Mouse (Mus musculus) hindbrain, embryonic 13.5 days (tissue): ENCODE data around the gene Elane. TPM values are rescaled to one million over a fixed set of nuclear protein-coding genes. Genes with fewer than 3 reads are reported as not detected.

Experiments used
- ATAC-seq: fragments of 200-750 bp; cut with Nextera tagmentation; 2 replicates; pipeline ENCODE4 v1.8.0; 2017; ENCODE audit warnings: moderate TSS enrichment; ENCODE audit not compliant: low FRiP score
- H3K27ac ChIP-seq: fragments of 300-500 bp; sonication (generic); 2 replicates; pipeline ENCODE4 v1.5.1; 2015; ENCODE audit warnings: inconsistent platforms, mild to moderate bottlenecking, moderate library complexity
- H3K27me3 ChIP-seq: fragments of 300-500 bp; sonication (generic); 2 replicates; pipeline ENCODE4 v1.6.1; 2015; ENCODE audit warnings: mild to moderate bottlenecking, inconsistent platforms
- H3K36me3 ChIP-seq: fragments of 300-500 bp; sonication (generic); 2 replicates; pipeline ENCODE4 v1.6.1; 2015; ENCODE audit warnings: mild to moderate bottlenecking, inconsistent platforms
- H3K4me1 ChIP-seq: fragments of 300-500 bp; sonication (generic); replicated peaks from 2 replicates; pipeline ENCODE4 v1.6.1; 2015; ENCODE audit warnings: inconsistent platforms
- H3K4me2 ChIP-seq: fragments of 300-500 bp; sonication (generic); 2 replicates; pipeline ENCODE4 v1.6.1; 2015; ENCODE audit warnings: inconsistent platforms, mild to moderate bottlenecking, moderate library complexity
- H3K4me3 ChIP-seq: fragments of 300-500 bp; sonication (generic); 2 replicates; pipeline ENCODE4 v1.5.1; 2015; ENCODE audit warnings: mild to moderate bottlenecking, inconsistent platforms
- H3K9ac ChIP-seq: fragments of 300-500 bp; sonication (generic); 2 replicates; pipeline ENCODE4 v1.6.1; 2015; ENCODE audit warnings: mild to moderate bottlenecking, inconsistent platforms
- H3K9me3 ChIP-seq: fragments of 300-500 bp; sonication (generic); 2 replicates; pipeline ENCODE4 v1.6.1; 2016; ENCODE audit warnings: inconsistent platforms
- WGBS: fragments of 180-500 bp; shearing (Covaris S2); methylation state at CpG from one replicate; pipeline ENCODE4 v1.1.7; 2015; 5-methylcytosine and 5-hydroxymethylcytosine counted together
- microRNA-seq: library from miRNA; unstranded; fragments of <30 nt; microRNA quantifications from one replicate; pipeline ENCODE4, GENCODE M21; 2016
- polyA plus RNA-seq: library from polyadenylated mRNA; unstranded; fragments of >200 nt; fragmentation: Nextera tagmentation; extraction: Ambion mirVana; gene quantifications from 2 replicates; pipeline ENCODE4 v1.2.1, GENCODE M21; 2015

Gene Elane
- polyA plus RNA-seq, 1 experiment from 2014 or later = 0.34 TPM

- H3K27ac ChIP-seq = peak overlapping the region; percentile 60
- H3K9ac ChIP-seq = peak overlapping the region; percentile 95
- no peak for ATAC-seq
- H3K4me3 ChIP-seq = no peak overlapping the region
- WGBS = 58% methylated on average over 16 of the region's 16 CpGs
- peak overlapping the region; percentile 15; the same call in 1 of the 2 replicates for H3K4me2 ChIP-seq
- H3K4me1 ChIP-seq = peaks cover 79% of the 10 kb centered on the region
- H3K36me3 ChIP-seq = peaks cover 27% of the 10 kb centered on the region
- H3K9me3 ChIP-seq = no peaks in the 10 kb centered on the region
- no peaks in the 10 kb centered on the region for H3K27me3 ChIP-seq
Observed at GRCm38 (mm10) chr10:79930826-79931186, 44.8 kb downstream of the Elane start.

- peak overlapping the region; percentile 23; the same call in 1 of the 2 replicates for H3K27ac ChIP-seq
- H3K36me3 ChIP-seq = peaks cover 27% of the 10 kb centered on the region
- H3K4me2 ChIP-seq = no peak overlapping the region
- WGBS = 85% methylated on average over 9 of the region's 9 CpGs
- no peaks in the 10 kb centered on the region for H3K27me3 ChIP-seq
- H3K4me1 ChIP-seq = peaks cover 79% of the 10 kb centered on the region
- no peak for ATAC-seq
- H3K4me3 ChIP-seq = no peak overlapping the region
- no peaks in the 10 kb centered on the region for H3K9me3 ChIP-seq
- no peak overlapping the region for H3K9ac ChIP-seq
Observed at GRCm38 (mm10) chr10:79931797-79932196, 45.8 kb downstream of the Elane start.

- Histone ChIP-seq H3K27ac (peak overlapping the region; percentile 71), H3K4me3 (no peak overlapping the region), H3K9ac (peak overlapping the region; percentile 57), H3K27me3 (no peaks in the 10 kb centered on the region), H3K4me2 (0 out of 2 replicates have a peak overlapping the region, but pooled peaks have one; percentile 4), H3K36me3 (peaks cover 27% of the 10 kb centered on the region), H3K4me1 (peaks cover 88% of the 10 kb centered on the region), H3K9me3 (no peaks in the 10 kb centered on the region)
- 15% methylated on average over 8 of the region's 8 CpGs for WGBS
- no peak for ATAC-seq
Observed at GRCm38 (mm10) chr10:79932736-79933135, 46.7 kb downstream of the Elane start.

GRCm38 (mm10) chr10:79933145-79933679 is 47.2 kb downstream of the Elane start:
- WGBS = 51% methylated on average over 9 of the region's 9 CpGs
- no peaks in the 10 kb centered on the region for H3K9me3 ChIP-seq
- H3K4me2 ChIP-seq = no peak overlapping the region
- peak overlapping the region; percentile 57 for H3K9ac ChIP-seq
- peaks cover 32% of the 10 kb centered on the region for H3K36me3 ChIP-seq
- peak overlapping the region; percentile 71 for H3K27ac ChIP-seq
- no peak overlapping the region for H3K4me3 ChIP-seq
- no peaks in the 10 kb centered on the region for H3K27me3 ChIP-seq
- H3K4me1 ChIP-seq = peaks cover 92% of the 10 kb centered on the region
- ATAC-seq = no peak

GRCm38 (mm10) chr10:79933861-79934260 is 47.8 kb downstream of the Elane start:
- Histone ChIP-seq H3K36me3 (peaks cover 33% of the 10 kb centered on the region), H3K9ac (peak overlapping the region; percentile 57), H3K27ac (peak overlapping the region; percentile 71), H3K4me1 (peaks cover 90% of the 10 kb centered on the region), H3K4me3 (no peak overlapping the region), H3K9me3 (no peaks in the 10 kb centered on the region), H3K27me3 (no peaks in the 10 kb centered on the region), H3K4me2 (no peak overlapping the region)
- WGBS = 22% methylated on average over 6 of the region's 6 CpGs
- ATAC-seq = no peak

GRCm38 (mm10) chr10:79934272-79934721 is 48.2 kb downstream of the Elane start:
- H3K4me3 ChIP-seq = no peak overlapping the region
- no peaks in the 10 kb centered on the region for H3K9me3 ChIP-seq
- H3K27me3 ChIP-seq = no peaks in the 10 kb centered on the region
- H3K4me1 ChIP-seq = peaks cover 86% of the 10 kb centered on the region
- ATAC-seq = peak; percentile 30; the same call in 1 of the 2 replicates
- H3K9ac ChIP-seq = peak overlapping the region; percentile 57; the same call in 1 of the 2 replicates
- H3K27ac ChIP-seq = peak overlapping the region; percentile 71
- H3K4me2 ChIP-seq = no peak overlapping the region
- WGBS = 43% methylated on average over 13 of the region's 13 CpGs
- peaks cover 38% of the 10 kb centered on the region for H3K36me3 ChIP-seq

- H3K36me3 ChIP-seq = peaks cover 40% of the 10 kb centered on the region
- no peak overlapping the region for H3K4me3 ChIP-seq
- WGBS = 91% methylated on average over 16 of the region's 16 CpGs
- H3K9me3 ChIP-seq = no peaks in the 10 kb centered on the region
- no peak overlapping the region for H3K4me2 ChIP-seq
- peak overlapping the region; percentile 71; the same call in 1 of the 2 replicates for H3K27ac ChIP-seq
- H3K4me1 ChIP-seq = peaks cover 79% of the 10 kb centered on the region
- H3K9ac ChIP-seq = no peak overlapping the region
- no peaks in the 10 kb centered on the region for H3K27me3 ChIP-seq
- ATAC-seq = no peak
Observed at GRCm38 (mm10) chr10:79934794-79935569, 48.9 kb downstream of the Elane start.

- Histone ChIP-seq H3K9me3 (no peaks in the 10 kb centered on the region), H3K27ac (peak overlapping the region; percentile 44; the same call in 1 of the 2 replicates), H3K4me1 (peaks cover 65% of the 10 kb centered on the region), H3K4me3 (no peak overlapping the region), H3K27me3 (no peaks in the 10 kb centered on the region), H3K36me3 (peaks cover 36% of the 10 kb centered on the region), H3K9ac (peak overlapping the region; percentile 5; the same call in 1 of the 2 replicates), H3K4me2 (peak overlapping the region; percentile 15; the same call in 1 of the 2 replicates)
- 77% methylated on average over 10 of the region's 10 CpGs for WGBS
- no peak for ATAC-seq
Observed at GRCm38 (mm10) chr10:79936284-79936910, 50.4 kb downstream of the Elane start.

- no peaks in the 10 kb centered on the region for H3K27me3 ChIP-seq
- ATAC-seq = 0 out of 2 replicates have a peak, but pooled peaks have one; percentile 1
- peak overlapping the region; percentile 44; the same call in 1 of the 2 replicates for H3K27ac ChIP-seq
- H3K36me3 ChIP-seq = peaks cover 36% of the 10 kb centered on the region
- peaks cover 61% of the 10 kb centered on the region for H3K4me1 ChIP-seq
- peak overlapping the region; percentile 0; the same call in 1 of the 2 replicates for H3K9ac ChIP-seq
- H3K9me3 ChIP-seq = no peaks in the 10 kb centered on the region
- H3K4me2 ChIP-seq = peak overlapping the region; percentile 15; the same call in 1 of the 2 replicates
- WGBS = 53% methylated on average over 27 of the region's 27 CpGs
- no peak overlapping the region for H3K4me3 ChIP-seq
Observed at GRCm38 (mm10) chr10:79936911-79937441, 50.9 kb downstream of the Elane start.

Small RNA genes lying within 50 kb of the gene (microRNA-seq; reads per million reads assigned to microRNA genes)
- gene Mir6910 = not detected

Other genes starting within 250 kb of the Elane start
- 24.5 and 26.5 TPM in 2 replicates for gene Shc2, start 248.3 kb upstream of the Elane start, polyA plus RNA-seq
- gene Odf3l2, start 240.5 kb upstream of the Elane start, polyA plus RNA-seq = not detected in 2 replicates
- 0.87 and 0.88 TPM in 2 replicates for gene Madcam1, start 221.7 kb upstream of the Elane start, polyA plus RNA-seq
- 86.5 and 93.4 TPM in 2 replicates for gene Tpgs1, start 216.9 kb upstream of the Elane start, polyA plus RNA-seq
- gene Cdc34, start 204.1 kb upstream of the Elane start, polyA plus RNA-seq = 92.7 and 100 TPM in 2 replicates
- gene Gzmm, start 197.2 kb upstream of the Elane start, polyA plus RNA-seq = 1.1 and 1.4 TPM in 2 replicates
- 690 and 717 TPM in 2 replicates for gene Bsg, start 181.8 kb upstream of the Elane start, polyA plus RNA-seq
- 0.43 and 0.64 TPM in 2 replicates for gene Hcn2, start 169.6 kb upstream of the Elane start, polyA plus RNA-seq
- gene Polrmt, start 139.7 kb upstream of the Elane start, polyA plus RNA-seq = 37.1 and 42.4 TPM in 2 replicates
- gene Fgf22, start 131.2 kb upstream of the Elane start, polyA plus RNA-seq = 1.00 and 2.1 TPM in 2 replicates
- 87.9 and 90.7 TPM in 2 replicates for gene Rnf126, start 119.3 kb upstream of the Elane start, polyA plus RNA-seq
- gene Fstl3, start 109.0 kb upstream of the Elane start, polyA plus RNA-seq = 1.3 and 1.4 TPM in 2 replicates
- gene Prss57, start 95.3 kb upstream of the Elane start, polyA plus RNA-seq = 0.18 TPM in 1 of 2 replicates, not detected in the other
- gene Palm, start 92.7 kb upstream of the Elane start, polyA plus RNA-seq = 240 and 252 TPM in 2 replicates
- 0.84 and 1.0 TPM in 2 replicates for gene Misp, start 65.3 kb upstream of the Elane start, polyA plus RNA-seq
- gene Ptbp1, start 31.8 kb upstream of the Elane start, polyA plus RNA-seq = 84.7 and 86.0 TPM in 2 replicates
- gene Prtn3, start 11.8 kb upstream of the Elane start, polyA plus RNA-seq = 13.9 and 15.6 TPM in 2 replicates
- gene Plppr3, start 11.6 kb upstream of the Elane start, polyA plus RNA-seq = 396 and 407 TPM in 2 replicates
- gene Cfd, start 4.6 kb downstream of the Elane start, polyA plus RNA-seq = not detected in 2 replicates
- 55.3 and 58.3 TPM in 2 replicates for gene Med16, start 22.7 kb downstream of the Elane start, polyA plus RNA-seq
- gene Gm26602, start 24.6 kb downstream of the Elane start, polyA plus RNA-seq = 20.6 and 22.0 TPM in 2 replicates
- 2.1 and 2.3 TPM in 2 replicates for gene Kiss1r, start 30.7 kb downstream of the Elane start, polyA plus RNA-seq
- 243 and 256 TPM in 2 replicates for gene R3hdm4, start 35.0 kb downstream of the Elane start, polyA plus RNA-seq
- gene Arid3a, start 40.8 kb downstream of the Elane start, polyA plus RNA-seq = 3.5 and 4.0 TPM in 2 replicates
- 77.4 and 77.9 TPM in 2 replicates for gene Wdr18, start 73.9 kb downstream of the Elane start, polyA plus RNA-seq
- 0.61 and 0.65 TPM in 2 replicates for gene Grin3b, start 84.5 kb downstream of the Elane start, polyA plus RNA-seq
- 16.0 and 16.3 TPM in 2 replicates for gene Tmem259, start 98.1 kb downstream of the Elane start, polyA plus RNA-seq
- gene Cnn2, start 102.3 kb downstream of the Elane start, polyA plus RNA-seq = 43.7 and 53.1 TPM in 2 replicates
- 5.2 and 6.1 TPM in 2 replicates for gene Abca7, start 110.2 kb downstream of the Elane start, polyA plus RNA-seq
- 2.5 and 2.8 TPM in 2 replicates for gene Arhgap45, start 130.4 kb downstream of the Elane start, polyA plus RNA-seq
- 150 and 154 TPM in 2 replicates for gene Polr2e, start 153.5 kb downstream of the Elane start, polyA plus RNA-seq
- gene Gpx4, start 160.9 kb downstream of the Elane start, polyA plus RNA-seq = 509 and 531 TPM in 2 replicates
- 13.6 and 14.4 TPM in 2 replicates for gene Sbno2, start 219.3 kb downstream of the Elane start, polyA plus RNA-seq
- 16.3 and 18.2 TPM in 2 replicates for gene Stk11, start 229.6 kb downstream of the Elane start, polyA plus RNA-seq